Mouse (Mus musculus): ENCODE measurements at regions not wholly inside any gene's neighbourhood (a gene's known extent, or its start where the extent isn't known, plus 50 kb on each side); places are given as distances from the start of the nearest gene placed in this dataset.

- TF ChIP-seq GATA4 (IDR thresholded peaks at IDR 0.05; ENCODE audit: insufficient replicate concordance, low read length): no peak
Observed at GRCm38 (mm10) chr6:31124872-31125271, 166.0 kb upstream of the Klf14 start.

- no peak for TF ChIP-seq GATA4 (IDR thresholded peaks at IDR 0.05; ENCODE audit: insufficient replicate concordance, low read length)
Observed at GRCm38 (mm10) chr6:31125328-31126118, 166.6 kb upstream of the Klf14 start.

DNA sequence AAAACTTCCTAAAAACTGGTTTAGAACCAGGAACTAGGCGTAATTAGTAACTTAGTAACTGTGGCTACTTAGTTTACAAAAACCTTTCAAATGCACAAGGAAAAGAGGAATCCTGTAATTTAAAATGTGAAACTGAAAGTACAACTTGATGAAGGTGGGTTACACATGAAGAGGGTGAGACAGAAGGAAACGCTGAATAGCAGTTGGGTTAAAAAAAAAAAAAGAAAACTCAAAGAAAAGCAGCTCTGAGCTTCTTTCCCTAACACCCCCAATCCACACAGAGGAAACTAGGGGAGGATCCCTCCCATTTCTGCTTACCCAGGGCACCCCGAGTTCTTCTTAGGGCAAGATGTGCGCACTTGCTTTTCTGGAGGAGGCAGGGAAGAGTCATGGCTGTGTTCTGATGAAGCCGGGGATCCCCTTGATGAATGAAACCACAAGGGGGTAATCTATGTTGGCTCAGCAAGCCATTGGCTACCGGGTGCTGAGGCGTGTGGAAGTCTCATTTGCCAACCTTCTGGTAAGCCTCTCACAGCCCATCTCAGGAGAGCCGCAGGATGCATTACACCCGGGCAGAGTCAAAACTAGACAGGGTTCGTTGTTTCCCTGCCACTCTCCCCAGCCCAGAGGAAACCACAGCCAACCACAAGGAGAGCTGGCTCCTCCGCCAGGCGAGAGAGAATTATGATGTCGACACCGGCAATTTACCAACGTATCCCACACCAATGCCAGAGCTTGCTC is 167.4 kb upstream of the Klf14 start:
- no peak for TF ChIP-seq GATA4 (IDR thresholded peaks at IDR 0.05; ENCODE audit: insufficient replicate concordance, low read length)

GRCm38 (mm10) chr6:31129170-31129569 is 170.3 kb upstream of the Klf14 start:
- no peak for TF ChIP-seq GATA4 (IDR thresholded peaks at IDR 0.05; ENCODE audit: insufficient replicate concordance, low read length)

- TF ChIP-seq GATA4 (IDR thresholded peaks at IDR 0.05; ENCODE audit: insufficient replicate concordance, low read length): no peak
Observed at GRCm38 (mm10) chr6:31129987-31130386, 171.1 kb upstream of the Klf14 start.

DNA sequence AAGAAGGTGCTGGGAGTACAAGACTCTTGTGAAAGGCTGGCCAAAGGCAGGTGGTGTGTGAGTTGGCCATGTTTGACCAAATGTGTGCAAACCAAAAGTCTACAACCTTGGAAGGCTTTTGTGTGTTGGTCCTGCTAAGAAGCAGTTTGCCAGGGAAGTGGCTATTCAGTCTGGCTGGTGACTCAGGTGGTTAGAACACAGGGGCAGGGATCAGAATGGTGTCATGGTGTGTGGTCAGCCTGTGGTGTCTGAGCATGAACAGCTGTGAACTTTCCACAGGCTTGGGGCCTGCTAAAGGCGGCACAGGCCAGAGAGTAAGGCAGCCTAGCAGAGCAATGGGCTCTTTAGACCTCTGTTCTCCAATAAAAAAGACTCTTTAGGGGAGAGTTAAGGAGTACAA is 171.6 kb upstream of the Klf14 start:
- no peak for TF ChIP-seq GATA4 (IDR thresholded peaks at IDR 0.05; ENCODE audit: insufficient replicate concordance, low read length)

DNA sequence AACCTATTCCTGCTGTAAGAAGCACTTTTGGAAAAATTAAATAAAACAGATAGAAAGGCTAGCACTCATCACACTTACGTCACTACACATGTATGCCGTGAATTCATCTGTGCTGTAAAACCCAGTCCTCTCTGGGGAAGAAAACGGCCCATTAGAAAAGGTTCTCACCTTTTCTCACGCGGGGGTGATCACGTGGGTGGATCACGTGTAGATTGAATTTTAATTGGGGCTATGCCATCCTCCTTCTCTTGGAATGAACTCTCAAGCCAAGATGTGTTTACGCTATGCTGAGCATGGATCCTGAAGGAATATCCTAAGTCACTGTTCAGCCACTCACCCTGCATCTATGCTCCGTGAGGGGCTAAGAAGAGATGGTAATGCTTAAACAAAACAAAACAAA is 172.8 kb upstream of the Klf14 start:
- no peak for TF ChIP-seq GATA4 (IDR thresholded peaks at IDR 0.05; ENCODE audit: insufficient replicate concordance, low read length)

GRCm38 (mm10) chr6:31132396-31133190 is 173.7 kb upstream of the Klf14 start:
- no peak for TF ChIP-seq GATA4 (IDR thresholded peaks at IDR 0.05; ENCODE audit: insufficient replicate concordance, low read length)

- no peak for TF ChIP-seq GATA4 (IDR thresholded peaks at IDR 0.05; ENCODE audit: insufficient replicate concordance, low read length)
Observed at GRCm38 (mm10) chr6:31133896-31134735, 175.2 kb upstream of the Klf14 start.

DNA sequence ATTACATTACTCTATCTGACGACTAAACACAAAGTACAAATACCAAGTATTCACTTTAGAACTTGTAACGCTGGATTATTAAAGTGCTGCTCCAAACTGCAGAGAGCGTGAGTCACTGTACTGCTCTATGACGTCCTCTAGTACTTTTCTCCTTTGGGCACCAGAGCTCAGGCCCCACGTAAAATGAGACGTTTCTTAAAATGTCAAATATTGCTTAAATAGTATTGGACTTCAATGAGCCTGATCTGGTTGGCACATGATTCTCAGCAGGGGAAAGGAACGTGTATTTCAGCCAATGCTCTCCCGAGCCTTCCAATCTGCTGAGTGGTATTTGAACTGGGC is 175.8 kb upstream of the Klf14 start:
- no peak for TF ChIP-seq GATA4 (IDR thresholded peaks at IDR 0.05; ENCODE audit: insufficient replicate concordance, low read length)

GRCm38 (mm10) chr6:31135580-31135979 is 176.7 kb upstream of the Klf14 start:
- TF ChIP-seq GATA4 (IDR thresholded peaks at IDR 0.05; ENCODE audit: insufficient replicate concordance, low read length): no peak

GRCm38 (mm10) chr6:31136895-31137294 is 178.0 kb upstream of the Klf14 start:
- TF ChIP-seq GATA4 (IDR thresholded peaks at IDR 0.05; ENCODE audit: insufficient replicate concordance, low read length): no peak

DNA sequence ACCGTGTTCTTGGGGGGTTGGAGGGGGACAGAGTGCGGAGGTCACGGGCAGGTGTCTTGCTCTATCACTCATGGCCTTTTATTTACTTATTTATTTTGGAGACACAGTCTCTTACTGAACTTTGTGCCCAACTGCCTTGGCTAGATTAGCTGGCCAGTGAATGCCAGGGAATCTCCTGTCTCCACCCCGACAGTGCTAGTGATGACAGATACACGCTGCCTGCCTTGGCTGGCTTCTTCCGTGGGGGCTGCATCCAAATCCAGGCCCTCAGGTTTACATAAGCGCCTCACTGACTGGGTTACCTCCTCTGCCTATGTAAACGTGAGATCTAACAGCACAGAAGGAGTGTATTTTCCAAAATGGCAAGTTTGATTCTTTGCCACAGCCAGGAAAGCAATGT is 178.5 kb upstream of the Klf14 start:
- no peak; the same call in 1 of the 2 replicates for TF ChIP-seq GATA4 (IDR thresholded peaks at IDR 0.05; ENCODE audit: insufficient replicate concordance, low read length)

GRCm38 (mm10) chr6:31140000-31140399 is 181.1 kb upstream of the Klf14 start:
- no peak for TF ChIP-seq GATA4 (IDR thresholded peaks at IDR 0.05; ENCODE audit: insufficient replicate concordance, low read length)

DNA sequence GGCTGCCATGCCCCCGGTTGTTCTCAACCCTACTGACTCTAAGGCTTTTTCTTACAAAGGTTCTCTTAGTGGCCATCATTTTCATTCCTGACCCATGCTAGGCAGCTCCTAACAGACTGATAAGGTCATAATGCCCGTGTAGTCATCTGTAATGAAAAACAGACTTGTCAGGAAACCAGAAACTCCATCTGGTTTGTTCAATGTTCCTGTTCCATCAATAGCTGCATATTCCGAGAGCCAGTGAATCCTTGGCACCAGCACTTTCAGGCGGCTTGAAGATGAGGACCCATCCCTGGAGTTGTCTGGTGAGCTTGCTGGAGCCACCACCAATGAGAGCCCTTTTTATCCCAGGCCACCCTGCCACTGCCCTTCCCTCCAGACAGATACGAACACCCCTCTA is 181.7 kb upstream of the Klf14 start:
- TF ChIP-seq GATA4 (IDR thresholded peaks at IDR 0.05; ENCODE audit: insufficient replicate concordance, low read length): no peak

Measured in liver, adult (tissue).